Mouse (Mus musculus) heart, embryonic 16.5 days (tissue): ENCODE measurements around the gene Fthl17e. TPM values are rescaled to one million over a fixed set of nuclear protein-coding genes. Genes with fewer than 3 reads are reported as not detected.

Experiments used
- polyA plus RNA-seq: library from polyadenylated mRNA; unstranded; fragments of >200 nt; fragmentation: Nextera tagmentation; extraction: Ambion mirVana; gene quantifications from 2 replicates; pipeline ENCODE4 v1.2.1, GENCODE M21; 2015

Fthl17e gene
- polyA plus RNA-seq, 1 experiment from 2014 or later = not detected

Other genes with a start within 250 kb of the Fthl17e start
- not detected in 2 replicates for gene Ssxb5, start 229.8 kb upstream of the Fthl17e start, polyA plus RNA-seq
- gene Gm6592, start 189.5 kb upstream of the Fthl17e start, polyA plus RNA-seq = not detected in 2 replicates
- gene Gm5751, start 159.2 kb upstream of the Fthl17e start, polyA plus RNA-seq = not detected in 2 replicates
- gene B630019K06Rik, start 141.1 kb upstream of the Fthl17e start, polyA plus RNA-seq = 1.0 and 1.4 TPM in 2 replicates
- not detected in 2 replicates for gene Fthl17b, start 70.5 kb upstream of the Fthl17e start, polyA plus RNA-seq
- not detected in 2 replicates for gene Fthl17c, start 56.9 kb upstream of the Fthl17e start, polyA plus RNA-seq
- gene Fthl17d, start 46.7 kb upstream of the Fthl17e start, polyA plus RNA-seq = not detected in 2 replicates
- gene Fthl17f, start 29.5 kb downstream of the Fthl17e start, polyA plus RNA-seq = not detected in 2 replicates
- gene 4930402K13Rik, start 71.1 kb downstream of the Fthl17e start, polyA plus RNA-seq = not detected in 2 replicates
- 2.8 and 3.4 TPM in 2 replicates for gene Lancl3, start 166.4 kb downstream of the Fthl17e start, polyA plus RNA-seq
- gene Gm14862, start 223.4 kb downstream of the Fthl17e start, polyA plus RNA-seq = not detected in 2 replicates
- gene Xk, start 239.3 kb downstream of the Fthl17e start, polyA plus RNA-seq = 3.0 and 3.2 TPM in 2 replicates